Mouse (Mus musculus) cerebellum, adult 11-12 months (tissue): ENCODE data around the gene Ibtk.

Experiments used
- DNase-seq: peaks from one replicate; pipeline ENCODE4 v3.0.0; 2022

Ibtk gene

GRCm38 (mm10) chr9:85695606-85696005 lies 53.5 kb downstream of the Ibtk start:
- no peak for DNase-seq

GRCm38 (mm10) chr9:85693231-85694116 lies 55.7 kb downstream of the Ibtk start:
- no peak for DNase-seq

- no peak for DNase-seq
Measured at GRCm38 (mm10) chr9:85685010-85685409, 64.1 kb downstream of the Ibtk start.

- DNase-seq, result no peak
Measured at GRCm38 (mm10) chr9:85675131-85675905, 73.8 kb downstream of the Ibtk start.

- no peak for DNase-seq
Measured at GRCm38 (mm10) chr9:85673907-85674481, 75.1 kb downstream of the Ibtk start.

GRCm38 (mm10) chr9:85671582-85672331 lies 77.4 kb downstream of the Ibtk start:
- DNase-seq, result no peak

GRCm38 (mm10) chr9:85664316-85664715 lies 84.8 kb downstream of the Ibtk start:
- no peak for DNase-seq

GRCm38 (mm10) chr9:85663810-85664209 lies 85.3 kb downstream of the Ibtk start:
- DNase-seq, result no peak

- no peak for DNase-seq
Measured at GRCm38 (mm10) chr9:85663091-85663490, 86.0 kb downstream of the Ibtk start.

GRCm38 (mm10) chr9:85653401-85653800 lies 95.7 kb downstream of the Ibtk start:
- no peak for DNase-seq

GRCm38 (mm10) chr9:85638276-85638675 lies 110.9 kb downstream of the Ibtk start:
- no peak for DNase-seq
